Mouse (Mus musculus): ENCODE measurements around the gene Ybey.
A peak's percentile ranks its signal among the peaks of the same experiment; 100 is the strongest.

The Ybey gene

GRCm38 (mm10) chr10:76468203-76469162, at the start of gene Ybey, which contains the start of gene Mcm3ap:
Gene Ybey (minus strand): TSS chr10:76469114.
Gene Mcm3ap (plus strand): TSS chr10:76468927.
- peak; percentile 96 for DNase-seq (ENCODE audit: low spot score)

- DNase-seq (ENCODE audit: low spot score) = peak; percentile 89
Observed at GRCm38 (mm10) chr10:76512965-76513583, 44.2 kb upstream of the Ybey start.

GRCm38 (mm10) chr10:76505865-76506264, 37.0 kb upstream of the Ybey start:
- no peak for DNase-seq (ENCODE audit: low spot score)

GRCm38 (mm10) chr10:76504271-76504943, 35.5 kb upstream of the Ybey start:
- no peak for DNase-seq (ENCODE audit: low spot score)

DNA sequence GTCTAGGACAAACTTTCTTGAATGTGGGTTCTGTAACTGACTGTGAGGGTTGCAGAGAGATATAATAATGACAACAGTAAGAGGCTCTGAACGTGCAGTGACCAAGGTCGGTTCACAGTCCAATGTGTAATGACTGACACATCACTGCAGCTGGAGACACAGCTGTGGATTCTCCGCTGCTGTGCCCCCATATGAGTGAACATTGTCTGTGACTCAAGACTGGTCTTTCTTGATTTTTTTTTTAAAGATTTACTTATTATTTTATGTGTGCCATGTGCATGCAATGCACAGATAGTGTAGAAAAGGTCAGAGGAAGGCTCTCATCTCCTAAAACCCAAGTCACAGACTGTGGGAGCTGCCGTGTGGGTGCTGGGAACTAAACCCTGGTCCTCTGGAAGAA, 28.6 kb upstream of the Ybey start:
- no peak for DNase-seq (ENCODE audit: low spot score)

- no peak for DNase-seq (ENCODE audit: low spot score)
Observed at GRCm38 (mm10) chr10:76496366-76496765, 27.5 kb upstream of the Ybey start.

DNA sequence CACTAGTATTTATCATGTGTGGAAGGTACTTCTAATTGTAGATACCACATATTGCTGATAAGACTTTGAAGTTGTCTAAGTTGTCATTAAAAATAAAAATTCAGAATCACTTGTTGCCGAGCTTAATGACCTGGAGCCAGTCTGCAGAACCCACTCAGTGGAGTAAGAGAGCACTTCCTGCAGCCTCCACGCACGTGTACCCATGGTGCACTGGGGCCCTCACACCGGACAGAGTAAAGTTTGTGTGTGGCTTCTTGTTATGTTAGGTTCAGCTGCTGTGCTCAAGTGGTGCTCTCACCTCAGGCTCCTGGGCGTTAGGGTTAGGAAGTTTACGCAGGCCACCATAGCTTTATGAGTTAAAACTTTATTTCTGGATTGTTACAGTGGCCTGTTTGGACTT, 26.6 kb upstream of the Ybey start:
- no peak for DNase-seq (ENCODE audit: low spot score)

- DNase-seq (ENCODE audit: low spot score) = no peak
Observed at GRCm38 (mm10) chr10:76493527-76493926, 24.6 kb upstream of the Ybey start.

- no peak for DNase-seq (ENCODE audit: low spot score)
Observed at GRCm38 (mm10) chr10:76489205-76489604, 20.3 kb upstream of the Ybey start.

DNA sequence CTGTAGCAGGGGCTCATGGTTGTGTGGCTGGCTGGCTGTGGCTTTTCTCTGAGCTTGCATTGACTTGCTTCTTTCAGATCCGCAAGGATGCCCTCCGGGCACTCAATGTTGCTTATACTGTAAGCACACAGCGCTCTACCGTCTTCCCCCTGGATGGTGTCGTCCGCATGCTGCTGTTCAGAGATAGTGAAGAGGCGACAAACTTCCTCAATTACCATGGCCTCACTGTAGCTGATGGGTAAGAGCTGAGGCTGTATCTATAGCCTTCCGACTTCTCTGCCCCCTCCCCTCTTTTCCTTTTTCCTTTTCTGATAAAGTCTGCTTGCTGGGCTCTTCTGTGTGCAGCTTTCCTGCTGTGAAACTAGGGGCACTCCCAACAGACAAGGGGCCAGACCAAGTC, 19.4 kb upstream of the Ybey start:
- DNase-seq (ENCODE audit: low spot score) = no peak

DNA sequence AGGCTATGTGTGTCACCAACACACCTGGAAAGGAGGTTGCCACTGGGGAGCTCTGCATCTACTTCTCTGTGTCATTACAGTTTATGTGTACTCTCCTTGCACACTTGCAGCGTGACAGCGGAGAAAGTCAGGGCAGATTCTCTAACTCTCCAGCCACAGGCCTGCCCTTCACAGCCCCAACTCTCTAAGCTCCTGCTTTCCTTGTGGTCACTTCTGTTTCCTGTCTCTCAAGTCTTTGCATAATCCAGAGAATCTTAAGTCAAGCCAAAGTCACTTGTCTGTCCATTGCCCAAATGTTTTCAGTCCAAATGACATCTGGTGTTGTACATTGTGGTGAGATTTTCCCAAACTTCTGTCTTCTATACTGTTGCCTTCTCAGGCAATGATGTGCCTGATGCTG, 17.4 kb upstream of the Ybey start:
- DNase-seq (ENCODE audit: low spot score) = no peak

DNA sequence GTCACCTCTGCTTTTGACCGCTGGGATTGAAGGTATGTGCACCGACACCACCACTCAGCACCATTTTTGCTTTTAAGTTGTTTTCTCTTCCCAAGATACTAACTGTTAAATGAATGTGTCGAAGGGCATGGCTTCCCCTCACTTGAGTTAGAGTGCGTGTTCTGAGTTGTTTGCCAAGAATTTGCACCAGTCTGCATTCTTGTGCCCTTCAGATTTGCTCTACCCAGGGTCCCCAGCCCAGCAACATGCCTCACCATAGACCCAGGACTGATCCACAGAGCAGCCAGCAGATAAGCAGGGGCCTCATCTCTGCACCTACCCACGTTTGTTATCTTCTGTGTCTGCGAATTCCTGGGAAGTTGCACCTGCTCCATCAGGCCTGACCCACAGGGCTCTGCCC, 12.6 kb upstream of the Ybey start:
- DNase-seq (ENCODE audit: low spot score) = no peak

DNA sequence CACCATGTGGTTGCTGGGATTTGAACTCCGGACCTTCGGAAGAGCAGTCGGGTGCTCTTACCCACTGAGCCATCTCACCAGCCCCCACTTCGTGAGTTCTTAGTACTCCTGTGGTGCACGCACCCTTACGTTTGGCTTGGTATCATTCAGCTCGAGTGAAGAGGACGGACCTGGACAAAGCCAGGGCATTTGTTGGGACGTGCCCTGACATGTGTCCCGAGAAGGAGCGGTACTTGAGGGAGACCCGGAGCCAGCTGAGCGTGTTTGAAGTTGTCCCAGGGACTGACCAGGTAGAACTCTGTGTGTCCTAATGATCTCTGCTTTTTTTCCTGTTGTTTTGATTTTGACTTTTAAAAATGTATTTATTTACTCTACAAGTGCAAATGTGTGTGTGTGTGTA, 11.9 kb upstream of the Ybey start:
- DNase-seq (ENCODE audit: low spot score) = no peak

DNA sequence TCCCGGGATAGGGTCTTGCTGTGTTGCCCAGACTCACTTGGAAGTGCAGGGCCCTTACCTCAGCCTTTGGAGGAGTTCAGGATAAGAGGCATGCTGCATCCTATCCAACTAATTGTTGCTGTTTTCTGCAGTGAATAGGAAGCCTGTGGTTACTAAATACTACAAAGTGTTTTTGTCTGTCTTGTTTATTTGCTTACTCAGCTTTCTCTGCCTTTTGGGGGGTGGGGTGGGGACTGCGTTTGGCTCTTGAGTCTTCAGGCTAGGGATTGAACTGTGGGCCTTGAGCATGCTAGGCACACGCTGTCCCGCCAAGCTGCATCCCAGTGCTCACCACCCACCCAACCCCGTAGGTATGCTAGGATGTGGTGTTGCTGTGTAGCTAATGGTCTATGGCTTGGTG, 4.8 kb upstream of the Ybey start:
- DNase-seq (ENCODE audit: low spot score) = no peak

DNA sequence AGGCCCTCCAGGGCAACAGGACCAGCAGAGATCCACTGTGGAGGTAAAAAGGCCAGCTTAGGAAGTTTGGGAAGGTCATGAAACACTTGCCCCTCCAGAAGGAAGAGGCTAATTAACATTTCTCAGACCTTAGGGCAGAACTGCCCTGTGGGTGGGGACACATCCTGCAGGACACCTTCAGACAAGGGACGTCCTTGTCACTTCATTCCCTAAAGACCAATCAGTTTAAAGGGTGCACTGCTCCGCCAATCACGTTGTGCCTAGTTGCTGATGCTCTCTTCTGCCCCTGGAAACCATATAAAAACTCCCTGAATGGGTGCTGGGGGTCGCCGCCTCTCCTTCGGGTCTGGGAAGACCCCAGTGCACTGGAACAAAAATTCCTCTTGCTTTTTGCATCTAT, 6.2 kb downstream of the Ybey start:
- no peak for DNase-seq (ENCODE audit: low spot score)

- DNase-seq (ENCODE audit: low spot score) = no peak
Observed at GRCm38 (mm10) chr10:76462312-76462711, 6.6 kb downstream of the Ybey start.

DNA sequence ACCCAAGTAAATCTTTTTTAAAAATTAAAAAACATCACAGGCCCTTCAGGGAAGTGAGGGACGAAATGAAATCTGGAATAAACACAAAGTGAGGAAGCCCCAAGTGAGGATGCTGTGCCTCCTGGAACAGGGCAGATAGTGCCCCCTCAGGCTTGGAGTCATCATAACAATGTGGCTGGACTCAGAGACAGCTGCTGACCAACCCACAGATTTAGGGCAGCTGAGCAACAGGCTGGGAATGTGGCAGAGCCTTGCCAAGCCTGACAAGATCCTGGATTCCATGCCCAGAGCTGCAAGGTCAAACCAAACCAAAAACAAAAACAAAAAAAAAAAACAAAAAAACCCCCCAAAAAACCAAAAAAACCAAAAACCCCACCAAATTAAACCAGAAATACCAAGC, 7.7 kb downstream of the Ybey start:
- no peak for DNase-seq (ENCODE audit: low spot score)

GRCm38 (mm10) chr10:76455289-76455688, 13.6 kb downstream of the Ybey start:
- peak; percentile 80 for DNase-seq (ENCODE audit: low spot score)

DNA sequence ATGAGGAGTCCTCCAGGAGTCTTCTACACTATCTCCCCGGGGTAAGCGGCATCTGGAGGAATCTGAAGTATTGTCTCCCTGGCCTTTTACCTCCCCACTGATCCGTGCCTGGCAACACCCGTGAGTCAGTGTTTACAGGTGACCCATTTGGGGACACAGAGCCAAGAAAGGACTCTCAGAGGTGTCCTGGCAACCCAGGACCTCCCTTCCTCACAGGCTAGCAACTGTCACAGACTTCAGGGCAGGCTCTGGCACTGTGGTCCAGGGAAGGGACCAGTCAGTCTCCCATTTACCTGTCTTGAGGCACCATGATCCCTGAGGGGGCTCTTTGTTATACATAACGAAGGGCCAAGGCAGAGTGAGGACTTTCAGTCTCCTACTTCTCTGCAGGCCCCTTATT, 20.1 kb downstream of the Ybey start, which contains the start of gene 2610028H24Rik:
TSS of gene 2610028H24Rik (plus strand) at position 231 of the 400 bp plus-strand sequence.
- DNase-seq (ENCODE audit: low spot score) = no peak

DNA sequence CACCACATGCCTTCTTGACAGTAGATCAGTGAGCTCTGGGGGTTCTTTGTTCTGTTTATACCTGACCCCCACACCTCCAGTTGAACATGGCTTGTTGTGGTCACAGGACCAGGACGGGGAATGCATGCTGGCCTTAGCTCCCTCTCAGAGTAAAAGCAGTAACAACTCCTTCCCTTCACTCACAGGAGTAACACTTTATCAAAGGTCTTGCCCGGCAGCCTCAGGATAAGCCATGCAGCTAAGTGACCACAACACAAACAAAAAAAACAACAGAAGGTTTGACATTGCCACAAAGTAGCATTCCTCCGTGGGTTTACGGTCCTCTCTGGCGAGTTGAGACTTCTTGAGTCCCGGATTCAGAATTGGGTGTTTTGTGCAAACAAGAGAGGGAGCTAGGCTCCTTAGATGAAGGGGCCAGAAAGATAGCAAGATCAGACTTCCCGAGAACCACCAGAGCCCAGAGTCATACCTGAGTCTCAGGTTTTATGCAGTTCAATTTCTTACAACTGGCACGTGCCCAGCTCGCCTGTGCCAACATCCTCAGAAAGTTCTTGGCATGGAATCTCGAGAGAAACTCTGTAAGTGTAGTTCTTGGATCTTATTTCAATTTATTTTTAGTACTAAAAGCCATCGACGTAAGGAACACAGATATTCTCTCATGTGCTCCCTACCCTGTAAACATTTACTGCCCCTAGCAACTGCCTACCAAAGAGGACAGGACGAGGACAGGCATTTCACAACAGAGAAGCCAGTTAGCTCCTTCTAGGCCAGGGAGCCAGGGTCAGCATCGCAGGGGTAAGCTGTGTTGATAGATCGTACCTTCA, 21.3 kb downstream of the Ybey start:
- no peak for DNase-seq (ENCODE audit: low spot score)

GRCm38 (mm10) chr10:76445996-76446681, 22.8 kb downstream of the Ybey start:
- no peak for DNase-seq (ENCODE audit: low spot score)
